Mouse (Mus musculus): Measurements from ENCODE around the gene Mansc1.

Mansc1 gene

DNA sequence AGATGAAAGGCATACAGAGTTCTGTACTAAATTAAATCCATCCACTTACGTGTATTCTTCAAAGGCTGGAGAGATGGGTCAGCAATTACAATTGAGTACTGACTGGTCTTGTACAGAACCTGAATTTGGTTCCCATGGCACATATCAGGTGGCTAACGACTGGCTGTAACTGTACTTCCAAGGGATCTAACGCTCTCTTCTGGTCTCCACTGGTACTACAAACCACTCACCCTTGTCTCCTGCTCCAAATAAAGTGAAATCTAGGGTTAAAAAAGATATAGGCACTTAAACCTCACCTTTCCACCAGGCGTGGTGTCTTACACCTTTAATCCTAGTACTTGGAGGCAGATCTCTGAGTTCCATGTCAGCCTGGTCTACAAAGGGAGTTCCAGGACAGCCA is 4.2 kb upstream of the Mansc1 start:
- DNase-seq: no peak

DNA sequence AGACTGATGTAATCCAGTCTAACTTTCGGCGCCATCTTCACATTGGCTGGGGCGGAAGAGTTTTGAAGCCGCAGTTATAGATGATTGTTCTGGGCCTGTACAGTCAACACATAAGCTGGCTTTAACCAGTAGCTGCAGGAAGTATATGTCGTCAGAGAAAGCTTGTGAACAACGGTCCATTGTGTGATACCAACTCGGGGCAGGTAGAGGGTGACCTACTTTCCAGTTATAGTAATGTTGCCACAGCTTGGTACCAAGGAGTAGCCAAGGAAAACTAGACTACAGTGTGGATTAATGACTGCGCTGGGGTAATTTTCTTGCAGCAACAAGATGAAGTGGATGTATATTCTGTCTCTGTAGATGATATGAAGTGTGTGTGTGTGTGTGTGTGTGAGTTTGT is 1.3 kb upstream of the Mansc1 start:
- no peak for DNase-seq

DNA sequence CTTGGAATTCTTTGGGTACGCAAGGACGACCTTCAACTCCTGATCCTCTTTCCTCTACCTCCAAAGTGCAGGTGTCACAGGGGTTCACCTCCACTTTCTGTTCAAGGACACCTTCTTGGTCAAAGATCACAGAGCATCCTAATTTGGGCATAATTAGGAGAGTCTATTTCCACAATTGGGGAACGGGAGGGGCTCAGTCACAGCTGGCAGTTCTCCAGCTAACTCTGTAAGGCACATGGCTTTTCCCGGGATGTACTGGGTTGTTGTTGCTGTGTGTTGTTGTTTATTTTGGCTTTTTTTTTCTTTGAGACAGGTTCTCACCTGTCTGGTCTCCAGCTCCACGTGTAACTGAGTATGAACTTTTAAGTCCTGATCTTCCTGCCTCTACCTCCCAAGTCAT is 468 bp upstream of the Mansc1 start:
- peak; percentile 25 for DNase-seq

DNA sequence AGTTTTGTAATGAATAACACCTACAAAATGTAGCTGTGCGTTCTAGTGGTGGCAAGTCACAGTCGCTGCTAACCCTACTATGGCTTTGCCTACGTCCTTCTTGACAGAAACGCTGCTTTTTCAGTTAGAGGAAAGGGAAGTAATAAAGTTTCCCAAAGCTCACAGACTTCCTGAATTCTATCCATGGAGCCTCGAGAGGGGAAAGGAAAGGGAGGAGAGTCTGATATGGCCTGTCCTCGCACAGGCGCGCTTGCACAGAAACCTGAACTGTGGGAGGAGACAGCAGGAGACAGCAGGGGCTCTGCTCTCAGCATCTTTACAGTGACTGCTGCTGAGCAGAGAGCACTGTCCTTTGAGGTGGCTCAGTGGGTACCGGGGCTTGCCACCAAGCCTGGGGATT is 1.8 kb downstream of the Mansc1 start:
- DNase-seq: no peak

DNA sequence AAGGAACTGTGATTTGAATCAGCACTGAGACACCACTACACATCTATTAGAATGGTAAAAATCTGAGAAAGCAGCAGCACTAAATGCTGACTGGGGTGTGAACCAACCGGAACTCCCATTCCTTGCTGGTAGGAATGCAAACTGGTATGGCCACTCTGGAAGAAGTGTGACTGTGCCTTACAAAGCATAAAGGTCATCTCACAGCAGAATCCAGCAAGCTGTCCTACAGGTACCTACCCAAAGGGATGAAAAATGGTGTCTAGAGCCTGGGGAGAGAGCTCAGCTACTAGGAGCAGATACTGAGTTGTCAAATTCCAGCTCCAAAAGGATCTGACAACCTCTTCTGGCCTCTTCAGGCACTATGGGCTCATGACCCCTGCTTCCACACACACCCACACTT is 5.7 kb downstream of the Mansc1 start:
- no peak for DNase-seq

DNA sequence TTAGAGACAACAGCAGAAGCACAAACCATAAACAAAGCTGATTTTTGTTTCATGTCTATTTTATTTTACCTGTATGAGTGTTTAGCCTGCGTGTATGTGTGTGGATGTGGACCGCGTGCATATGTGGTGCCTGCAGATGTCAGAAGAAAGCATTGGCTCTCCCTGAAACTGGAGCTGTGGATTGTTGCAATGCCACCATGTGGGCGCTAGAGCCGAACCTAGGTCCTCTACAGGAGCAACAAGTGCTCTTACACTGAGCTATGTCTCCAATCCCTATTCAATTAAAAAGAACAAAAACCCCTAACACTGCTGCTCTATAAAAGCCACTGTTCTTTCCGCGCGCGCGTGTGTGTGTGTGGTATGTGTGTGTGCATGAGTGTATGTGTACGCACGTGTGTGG is 6.9 kb downstream of the Mansc1 start:
- DNase-seq: no peak

DNA sequence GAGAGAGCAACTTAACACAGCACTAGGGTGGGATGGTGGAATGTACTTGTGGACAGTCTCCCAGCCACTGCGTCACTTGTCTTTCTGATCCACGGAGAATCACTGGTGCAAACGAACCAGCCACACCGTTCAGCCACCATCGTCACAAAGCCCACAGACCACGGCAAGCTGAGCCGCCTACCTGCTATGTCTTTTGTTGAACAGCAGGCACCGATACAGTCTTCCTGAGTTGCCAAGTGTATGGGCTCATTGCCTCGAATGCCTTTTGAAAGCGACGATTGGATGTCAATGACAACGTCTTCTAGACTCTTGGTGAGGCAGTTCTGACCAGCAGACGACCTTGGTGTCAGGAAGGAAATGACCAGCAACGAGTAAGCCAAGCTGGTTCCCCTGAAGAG is 10.7 kb downstream of the Mansc1 start:
- DNase-seq: no peak

DNA sequence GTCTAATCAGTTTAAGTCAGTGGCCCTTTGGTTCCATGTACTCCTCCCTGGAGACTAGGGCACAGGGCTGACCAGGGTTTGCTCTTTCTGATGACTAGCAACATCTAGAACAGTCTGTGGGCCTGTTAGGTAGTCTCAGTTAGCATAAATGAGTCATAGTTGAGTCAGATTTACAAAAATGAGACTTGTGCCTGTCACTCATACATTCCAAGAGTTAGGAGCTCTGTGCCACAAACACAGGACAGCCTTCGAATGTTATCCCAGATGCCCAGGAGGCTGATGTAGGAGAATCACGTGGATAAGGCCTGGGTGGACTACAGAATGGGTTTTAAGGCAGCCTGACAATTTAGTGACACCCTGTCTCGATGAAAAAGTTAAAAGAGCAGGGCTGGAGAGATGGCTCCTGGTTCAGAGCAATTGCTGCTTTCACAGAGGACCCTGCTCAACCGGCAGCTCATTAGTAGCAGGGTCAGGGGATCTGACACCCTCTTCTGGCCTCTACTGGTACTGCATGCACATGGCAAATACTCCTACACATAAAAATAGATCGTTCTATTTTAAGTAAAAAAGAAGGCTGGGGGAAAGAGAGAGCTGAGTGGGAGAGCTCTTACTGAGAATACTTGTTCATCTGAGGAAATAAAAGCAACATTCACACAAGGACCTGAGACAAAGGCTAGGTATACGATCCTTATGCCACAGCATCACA is 11.3 kb downstream of the Mansc1 start:
- no peak for DNase-seq

DNA sequence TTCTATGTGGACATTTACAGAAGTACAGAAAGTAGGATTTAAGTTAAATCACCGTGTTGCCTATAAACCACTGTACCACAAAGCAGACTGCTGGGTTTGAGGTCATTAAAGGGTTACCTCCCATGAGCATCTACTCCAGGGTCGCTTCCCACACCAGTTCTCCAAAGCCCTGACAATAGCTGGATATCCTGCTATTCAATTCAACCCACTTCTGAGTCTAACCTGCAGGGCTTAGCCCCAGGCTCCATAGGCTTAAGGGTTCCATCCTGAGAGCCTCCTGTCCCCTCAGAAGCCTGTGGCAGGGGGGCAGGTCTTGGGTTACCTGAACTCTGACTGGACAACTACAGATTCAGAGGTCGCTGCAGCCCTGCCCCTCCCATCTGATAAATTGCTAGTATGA is 12.2 kb downstream of the Mansc1 start:
- DNase-seq: no peak

DNA sequence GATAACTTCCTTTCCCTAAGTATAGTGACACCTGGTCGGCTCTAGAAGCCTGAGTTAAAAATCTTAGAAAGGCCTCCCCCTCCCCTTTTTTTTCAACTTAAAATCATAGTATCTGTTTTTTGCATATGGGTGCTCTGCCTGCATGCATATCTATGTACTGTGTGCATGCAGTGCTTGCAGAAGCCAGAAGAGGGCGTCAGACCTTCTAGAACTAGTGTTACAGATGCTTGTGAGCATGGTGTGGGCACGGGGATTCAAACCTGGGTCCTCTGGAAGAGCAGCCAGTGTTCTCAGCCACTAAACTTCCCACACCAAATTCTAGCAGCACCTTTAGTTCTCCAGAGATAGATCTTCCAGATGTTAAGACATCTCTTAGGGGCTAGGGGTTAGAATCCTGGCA is 14.7 kb downstream of the Mansc1 start:
- no peak for DNase-seq

DNA sequence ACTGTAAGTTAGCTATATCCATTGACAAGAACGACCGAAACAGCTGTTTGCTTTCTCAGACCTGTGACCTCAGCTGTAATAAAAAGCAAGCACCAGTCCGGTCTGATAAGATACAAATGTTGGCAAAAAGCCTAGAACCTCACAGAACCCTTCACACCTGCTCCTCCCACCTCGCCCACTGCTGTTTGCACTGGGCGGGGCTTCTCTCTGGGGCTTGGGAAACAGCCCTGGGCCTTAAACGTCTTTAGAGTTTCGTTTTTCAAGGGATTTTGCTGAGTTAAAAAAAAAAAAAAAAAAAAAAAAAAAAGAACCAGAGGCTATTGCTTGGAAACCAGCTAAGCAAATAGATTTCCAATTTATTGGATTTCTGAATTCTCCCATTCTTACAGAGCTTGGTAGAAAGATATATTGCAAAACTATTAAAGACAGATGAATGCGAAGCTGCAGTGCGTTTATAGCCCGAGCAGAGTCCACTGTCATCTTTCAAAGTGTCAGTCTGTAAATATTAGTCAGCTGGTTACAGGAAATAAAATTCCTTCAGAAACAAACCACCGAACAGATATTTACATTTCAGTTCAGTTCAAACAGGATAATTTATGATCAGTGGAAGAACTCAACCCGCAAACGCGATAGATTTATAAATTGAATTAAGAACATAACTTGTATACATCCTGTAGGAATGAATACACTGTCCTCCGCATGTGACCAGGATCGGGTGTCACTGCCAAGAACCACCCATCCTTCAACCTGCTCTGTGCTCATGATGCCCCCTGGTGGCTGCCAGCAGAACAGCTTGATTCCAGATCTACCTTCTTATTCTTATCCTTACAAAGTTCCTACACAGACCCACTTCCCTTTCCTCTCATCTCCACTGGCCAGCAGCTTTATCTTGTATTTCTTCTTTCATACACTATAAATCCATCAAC is 17.3 kb downstream of the Mansc1 start:
- DNase-seq: peak; percentile 83

DNA sequence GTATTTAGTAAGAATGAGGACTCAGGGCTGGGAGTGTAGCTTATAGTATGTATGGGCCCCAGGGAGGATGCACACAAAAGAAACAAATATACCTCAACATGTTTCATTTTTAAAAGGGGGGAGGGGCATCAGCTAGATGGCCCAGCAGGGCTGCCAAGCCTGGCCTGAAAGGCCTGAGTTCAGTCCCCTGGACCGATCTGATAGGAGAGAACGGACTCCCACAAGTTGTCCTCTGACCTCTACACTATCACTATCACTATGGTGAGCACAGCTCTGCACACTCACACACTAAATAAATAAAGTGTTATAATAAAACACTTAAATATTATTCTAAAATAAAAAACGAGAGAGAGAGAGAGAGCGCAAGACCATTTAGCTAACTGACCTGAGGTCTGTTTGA is 18.0 kb downstream of the Mansc1 start:
- DNase-seq: no peak

DNA sequence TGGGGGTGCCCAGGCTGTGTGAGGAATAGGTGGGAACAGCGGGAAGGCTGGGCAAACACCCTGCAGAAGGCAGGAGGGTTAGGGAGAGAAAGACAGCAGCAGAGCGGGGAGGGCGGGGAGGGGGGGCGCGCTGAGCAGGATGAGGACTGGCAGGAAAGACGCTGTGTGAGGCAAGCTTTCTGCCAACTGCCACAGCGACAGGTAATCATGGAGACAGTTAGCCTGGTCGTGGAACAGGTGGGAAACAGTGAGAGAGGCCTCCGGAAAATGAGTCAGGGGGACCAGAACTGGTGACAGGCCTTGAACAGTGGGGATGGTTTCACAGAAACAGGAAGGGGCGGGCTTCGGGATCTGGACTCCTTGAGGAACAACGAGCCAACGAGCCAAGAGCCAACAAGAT is 20.4 kb downstream of the Mansc1 start:
- DNase-seq: no peak

DNA sequence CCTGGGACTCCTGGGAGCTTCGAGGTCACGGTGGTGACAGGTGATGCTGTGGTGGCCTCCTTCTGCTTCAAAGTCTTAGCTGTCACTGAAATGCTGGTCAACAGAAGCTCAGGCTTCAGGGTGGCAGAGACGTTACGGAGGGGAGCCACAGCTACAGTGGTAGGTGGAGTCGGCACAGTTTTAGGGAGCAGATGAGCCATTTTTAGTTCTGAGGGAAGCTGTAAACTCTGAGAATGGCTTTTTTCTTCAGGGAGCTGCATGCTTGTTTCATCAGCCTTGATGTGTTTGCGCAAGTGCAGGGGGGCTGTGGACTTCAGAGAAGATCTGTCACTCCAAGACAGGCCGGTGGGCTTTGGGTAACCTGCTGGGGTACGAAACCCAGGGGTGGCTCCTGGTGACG is 21.9 kb downstream of the Mansc1 start:
- DNase-seq: no peak

DNA sequence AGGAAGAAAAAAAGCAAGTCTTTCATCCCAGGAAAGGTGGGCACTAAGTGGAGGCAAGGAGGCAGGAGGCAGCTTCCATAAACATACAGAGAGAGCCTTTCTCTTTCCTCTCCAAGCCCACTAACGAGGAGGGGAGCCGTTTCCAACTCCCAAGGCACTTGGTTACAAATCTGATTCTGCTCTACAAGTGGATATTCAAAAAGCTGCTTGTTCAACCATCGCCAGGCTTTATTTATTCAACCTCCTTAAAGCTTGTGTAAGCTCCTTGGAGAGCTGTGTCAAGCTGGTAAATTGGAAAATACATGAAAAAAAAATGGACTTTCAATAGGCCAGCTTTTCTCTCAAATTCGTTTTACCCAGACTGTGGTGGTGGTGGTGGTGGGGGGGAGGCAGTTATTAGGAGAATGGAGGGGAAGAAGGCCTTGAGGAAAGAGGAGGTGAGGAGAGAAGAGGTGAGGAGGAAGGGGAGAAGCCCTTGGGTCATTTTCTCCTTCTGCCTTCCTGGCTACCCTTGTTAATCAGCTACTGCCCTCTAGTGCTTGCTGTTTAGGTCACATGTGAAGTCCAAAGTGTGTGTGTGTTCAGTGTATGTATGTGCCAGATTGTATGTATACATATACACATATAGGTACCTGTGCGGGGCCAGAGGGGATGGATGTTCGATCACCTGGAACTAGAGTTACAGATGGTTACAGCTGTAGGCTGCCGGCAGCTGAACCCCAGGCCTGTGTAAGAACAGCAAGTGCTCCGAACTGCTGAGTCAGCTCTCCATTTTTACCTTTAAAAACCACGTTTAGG is 25.1 kb downstream of the Mansc1 start:
- no peak for DNase-seq

DNA sequence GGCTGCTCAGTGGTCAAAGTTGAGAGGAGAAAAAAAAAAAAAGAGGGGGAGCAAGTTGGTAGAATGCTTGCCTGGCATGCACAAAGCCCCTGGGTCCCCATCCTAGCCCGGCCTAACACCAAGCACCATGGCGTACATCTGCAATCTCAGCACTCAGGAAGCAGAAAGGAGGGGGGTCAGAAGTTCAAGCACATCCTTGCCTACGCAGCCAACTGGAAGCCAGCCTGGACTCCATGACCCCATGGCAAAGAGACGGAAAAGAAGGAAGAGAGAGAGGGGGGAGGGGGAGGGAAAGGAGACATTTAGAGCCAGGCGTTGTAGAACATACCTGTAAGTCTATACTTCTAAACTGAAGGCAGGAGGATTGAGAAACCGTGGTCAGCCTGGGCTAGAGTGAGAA is 25.7 kb downstream of the Mansc1 start:
- DNase-seq: no peak

DNA sequence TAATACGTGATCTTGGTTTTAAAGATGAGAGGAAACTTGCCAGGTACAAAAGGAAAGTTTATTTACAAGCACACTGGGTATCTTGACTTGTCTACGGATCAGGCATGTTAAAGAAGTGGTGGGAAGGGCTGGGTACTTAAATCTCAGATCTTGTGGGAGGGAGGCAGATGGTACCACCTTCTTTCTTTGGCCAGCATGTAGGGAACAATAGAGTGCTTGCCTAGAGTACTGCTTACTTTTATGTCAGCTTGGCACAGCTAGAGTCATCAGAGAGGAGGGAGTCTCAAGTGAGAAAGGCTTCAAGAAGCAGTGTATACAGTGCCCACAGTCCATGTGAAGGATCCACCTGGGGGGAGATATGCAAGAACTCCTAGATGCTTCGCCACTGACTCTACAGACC is 27.1 kb downstream of the Mansc1 start:
- DNase-seq: no peak

DNA sequence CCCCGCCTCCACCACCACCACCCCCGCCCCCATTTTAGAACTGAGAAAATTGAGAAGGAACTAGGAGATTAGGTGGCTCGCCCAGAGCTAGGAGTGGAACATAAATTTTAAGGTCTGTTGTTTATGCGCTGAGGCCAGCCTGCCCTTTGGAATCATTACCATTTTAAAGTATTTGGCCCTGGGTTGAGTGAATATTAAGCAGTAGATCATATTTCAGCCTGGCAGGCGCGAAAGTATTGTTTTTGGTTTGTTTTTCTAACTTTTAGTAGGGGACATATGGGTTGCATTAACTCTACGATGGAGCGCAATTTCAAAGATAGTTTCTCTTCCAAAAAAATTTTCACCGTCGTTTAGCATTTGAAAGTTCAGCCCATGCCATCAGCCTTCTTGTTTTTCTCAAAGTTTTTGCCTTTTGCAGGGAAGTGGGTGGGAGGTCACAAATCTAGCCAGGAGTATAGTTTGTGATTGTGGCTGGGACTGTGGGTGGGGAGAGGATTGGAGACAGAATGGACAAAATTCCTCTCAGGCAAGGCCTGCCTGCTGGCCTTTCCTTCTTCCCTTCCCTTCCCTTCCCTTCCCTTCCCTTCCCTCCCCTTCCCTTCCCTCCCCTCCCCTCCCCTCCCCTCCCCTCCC is 29.8 kb downstream of the Mansc1 start:
- no peak for DNase-seq

DNA sequence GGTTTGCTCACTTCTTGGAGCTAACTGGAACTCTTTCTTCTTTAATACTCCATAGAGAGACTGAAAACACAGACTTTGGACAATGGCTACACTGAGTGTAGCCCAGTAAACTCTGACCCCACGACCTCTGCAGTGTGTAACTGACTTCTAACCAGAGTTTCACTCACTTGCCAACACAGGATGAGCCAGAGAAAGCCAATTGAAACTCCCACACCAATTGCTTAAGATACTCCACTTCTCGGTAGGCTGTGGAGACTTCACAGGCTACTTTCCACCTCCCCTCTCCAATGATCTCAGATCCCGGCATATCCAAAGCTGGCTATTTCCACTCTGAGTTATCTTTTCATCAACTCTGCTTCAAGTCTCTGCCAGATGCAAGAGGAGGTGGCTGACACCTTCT is 30.5 kb downstream of the Mansc1 start:
- no peak for DNase-seq

DNA sequence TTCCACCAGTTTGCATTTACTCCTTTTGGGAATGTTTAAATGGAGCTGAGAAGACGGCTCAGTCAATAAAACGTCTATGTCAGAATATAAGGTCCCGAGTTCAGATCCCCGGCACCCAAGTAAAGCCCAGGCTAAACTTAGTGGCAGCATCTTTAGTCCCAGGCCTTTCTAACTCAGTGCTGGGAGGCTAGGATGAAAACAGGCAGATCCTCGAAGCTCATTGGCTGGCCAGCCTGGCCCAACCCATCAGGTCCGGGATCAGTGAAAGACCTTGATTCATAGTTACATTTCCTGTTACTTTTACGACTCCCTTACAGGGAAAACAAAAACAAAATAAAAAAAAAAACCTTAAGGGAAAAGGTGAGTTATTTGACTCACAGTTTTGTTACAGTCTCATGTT is 31.2 kb downstream of the Mansc1 start:
- DNase-seq: no peak

DNA sequence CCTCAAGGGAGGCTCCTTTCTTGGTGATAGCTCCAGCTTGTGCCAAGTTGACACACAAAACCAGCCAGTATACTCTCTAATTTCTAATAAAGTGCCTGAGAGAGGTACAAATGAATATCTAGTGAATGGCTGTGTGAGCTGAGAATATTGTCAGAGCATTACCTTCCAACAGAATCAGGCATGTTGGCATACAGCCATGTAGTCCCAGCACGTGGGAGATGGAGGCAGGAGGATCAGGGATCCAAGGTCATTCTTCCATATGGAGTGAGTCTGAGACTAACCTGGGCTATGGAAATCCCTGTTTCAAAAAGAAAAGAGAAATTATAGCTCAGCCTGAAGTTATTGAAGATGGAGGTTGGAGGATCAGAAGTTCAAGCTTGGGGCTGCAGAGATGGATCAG is 33.0 kb downstream of the Mansc1 start:
- DNase-seq: no peak

DNA sequence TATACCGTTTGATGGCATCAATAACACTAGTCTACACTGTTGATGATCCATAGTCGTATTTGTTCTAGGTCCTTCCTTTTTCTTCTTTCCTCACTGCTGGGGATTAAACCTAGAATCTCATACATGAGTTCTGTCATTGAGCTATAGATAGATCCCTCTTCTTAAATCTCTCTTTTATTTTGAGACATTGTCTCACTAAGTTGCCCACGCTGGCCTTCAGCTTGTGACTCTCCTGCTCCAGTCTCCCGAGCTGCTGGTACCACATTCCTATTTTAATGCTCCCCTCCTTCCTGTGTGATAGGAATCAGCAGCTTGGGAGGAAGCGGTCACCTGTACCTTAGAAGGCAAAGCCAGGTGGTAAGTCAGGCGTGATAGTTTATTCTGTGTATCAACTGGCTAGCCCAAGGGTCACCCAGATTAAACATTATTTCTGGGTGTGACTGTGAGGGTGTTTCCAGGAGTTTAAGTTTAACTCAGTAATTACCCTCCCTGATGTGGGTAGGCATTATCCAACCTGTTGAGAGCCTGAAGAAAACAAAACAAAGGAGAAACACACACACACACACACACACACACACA is 34.5 kb downstream of the Mansc1 start:
- no peak for DNase-seq
